Mouse (Mus musculus) intestine, postnatal 0 days (tissue): ENCODE results near the gene Ypel2. TPM values are rescaled to one million over a fixed set of nuclear protein-coding genes. Genes with fewer than 3 reads are reported as not detected.
A peak's percentile ranks its signal among the peaks of the same experiment; 100 is the strongest.

Source experiments
- ATAC-seq: fragments of 200-750 bp; cut with Nextera tagmentation; 2 replicates; pipeline ENCODE4 v1.8.0; 2017; ENCODE audit warnings: mild to moderate bottlenecking, moderate TSS enrichment, moderate library complexity
- H3K27ac ChIP-seq: fragments of 300-500 bp; sonication (generic); 2 replicates; pipeline ENCODE4 v1.5.1; 2014; ENCODE audit warnings: mild to moderate bottlenecking, low read depth, low read length, moderate library complexity
- H3K27me3 ChIP-seq: fragments of 300-500 bp; sonication (generic); replicated peaks from 2 replicates; pipeline ENCODE4 v1.6.1; 2014; ENCODE audit warnings: low read length, mixed read lengths; ENCODE audit not compliant: control insufficient read depth, insufficient read depth
- H3K36me3 ChIP-seq: fragments of 300-500 bp; sonication (generic); 2 replicates; pipeline ENCODE4 v1.6.1; 2014; ENCODE audit warnings: mild to moderate bottlenecking, moderate library complexity; ENCODE audit not compliant: control insufficient read depth, insufficient read depth
- H3K4me1 ChIP-seq: fragments of 300-500 bp; sonication (generic); replicated peaks from 2 replicates; pipeline ENCODE4 v1.6.1; 2014; ENCODE audit warnings: antibody characterized with exemption, low read length, mixed read lengths; ENCODE audit not compliant: control insufficient read depth, insufficient read depth
- H3K4me2 ChIP-seq: fragments of 300-500 bp; sonication (generic); replicated peaks from 2 replicates; pipeline ENCODE4 v1.6.1; 2014; ENCODE audit warnings: low read depth, mild to moderate bottlenecking, moderate library complexity
- H3K4me3 ChIP-seq: fragments of 300-500 bp; sonication (generic); 2 replicates; pipeline ENCODE4 v1.5.1; 2014; ENCODE audit warnings: low read depth, low read length
- H3K9ac ChIP-seq: fragments of 300-500 bp; sonication (generic); 2 replicates; pipeline ENCODE4 v1.6.1; 2014; ENCODE audit warnings: mild to moderate bottlenecking, low read depth, low read length
- H3K9me3 ChIP-seq: fragments of 300-500 bp; sonication (generic); 2 replicates; pipeline ENCODE4 v1.6.1; 2016; ENCODE audit warnings: mixed run types; ENCODE audit not compliant: control insufficient read depth
- CTCF ChIP-seq: sonication (generic); IDR thresholded peaks from 2 replicates; pipeline ENCODE4 v1.5.1; 2016; ENCODE audit warnings: low read depth, mild to moderate bottlenecking, control low read depth, antibody characterized with exemption, moderate library complexity
- WGBS: fragments of 180-500 bp; shearing (Covaris S2); extraction: QIAGEN DNeasy Blood & Tissue Kit; methylation state at CpG from one replicate; pipeline ENCODE4 v1.1.7; 2014; 5-methylcytosine and 5-hydroxymethylcytosine counted together
- polyA plus RNA-seq: library from polyadenylated mRNA; unstranded; fragments of >200 nt; fragmentation: Nextera tagmentation; extraction: Ambion mirVana; gene quantifications from 2 replicates; pipeline ENCODE4 v1.2.1, GENCODE M21; 2015

Ypel2 gene
- polyA plus RNA-seq, 1 experiment from 2014 or later = 4.6 TPM

- no peak overlapping the region for H3K9ac ChIP-seq
- H3K4me3 ChIP-seq = no peak overlapping the region
- no peak for ATAC-seq
- H3K4me2 ChIP-seq = peak overlapping the region; percentile 30; the same call in 1 of the 2 replicates
- TF ChIP-seq CTCF = no peak
- H3K4me1 ChIP-seq = peaks cover 24% of the 10 kb centered on the region
- peak overlapping the region; percentile 64 for H3K27ac ChIP-seq
- no peaks in the 10 kb centered on the region for H3K9me3 ChIP-seq
- WGBS = 54% methylated on average over 15 of the region's 15 CpGs
- H3K27me3 ChIP-seq = no peaks in the 10 kb centered on the region
- H3K36me3 ChIP-seq = no peaks in the 10 kb centered on the region; the same call in 1 of the 2 replicates
Measured at GRCm38 (mm10) chr11:86954616-86955270, 38.8 kb downstream of the Ypel2 start.

GRCm38 (mm10) chr11:86953096-86953495, 40.4 kb downstream of the Ypel2 start:
- H3K4me2 ChIP-seq = no peak overlapping the region
- peaks cover 13% of the 10 kb centered on the region for H3K4me1 ChIP-seq
- H3K9ac ChIP-seq = no peak overlapping the region
- H3K27ac ChIP-seq = peak overlapping the region; percentile 21; the same call in 1 of the 2 replicates
- no peaks in the 10 kb centered on the region for H3K9me3 ChIP-seq
- ATAC-seq = peak; percentile 46; the same call in 1 of the 2 replicates
- TF ChIP-seq CTCF = no peak
- H3K27me3 ChIP-seq = no peaks in the 10 kb centered on the region
- no peaks in the 10 kb centered on the region; the same call in 1 of the 2 replicates for H3K36me3 ChIP-seq
- WGBS = 67% methylated on average over 8 of the region's 8 CpGs
- H3K4me3 ChIP-seq = no peak overlapping the region

GRCm38 (mm10) chr11:86952659-86953058, 40.8 kb downstream of the Ypel2 start:
- no peak for ATAC-seq

GRCm38 (mm10) chr11:86951672-86952071, 41.8 kb downstream of the Ypel2 start:
- no peak overlapping the region for H3K4me2 ChIP-seq
- H3K4me3 ChIP-seq = no peak overlapping the region
- peaks cover 11% of the 10 kb centered on the region for H3K4me1 ChIP-seq
- 85% methylated on average over 8 of the region's 8 CpGs for WGBS
- H3K27me3 ChIP-seq = no peaks in the 10 kb centered on the region
- H3K9me3 ChIP-seq = no peaks in the 10 kb centered on the region
- ATAC-seq = no peak
- H3K27ac ChIP-seq = no peak overlapping the region
- no peaks in the 10 kb centered on the region; the same call in 1 of the 2 replicates for H3K36me3 ChIP-seq
- no peak overlapping the region for H3K9ac ChIP-seq
- TF ChIP-seq CTCF = no peak

More at GRCm38 (mm10) chr11:86952659-86953058, 40.8 kb downstream of the Ypel2 start:
- no peaks in the 10 kb centered on the region; the same call in 1 of the 2 replicates for H3K36me3 ChIP-seq
- H3K4me2 ChIP-seq = no peak overlapping the region
- H3K27me3 ChIP-seq = no peaks in the 10 kb centered on the region
- H3K9ac ChIP-seq = no peak overlapping the region
- TF ChIP-seq CTCF = no peak
- H3K4me1 ChIP-seq = peaks cover 13% of the 10 kb centered on the region
- 93% methylated on average over 2 of the region's 2 CpGs for WGBS
- peak overlapping the region; percentile 21; the same call in 1 of the 2 replicates for H3K27ac ChIP-seq
- H3K9me3 ChIP-seq = no peaks in the 10 kb centered on the region
- no peak overlapping the region for H3K4me3 ChIP-seq

GRCm38 (mm10) chr11:86950491-86950890, 43.0 kb downstream of the Ypel2 start:
- 71% methylated on average over 3 of the region's 3 CpGs for WGBS

GRCm38 (mm10) chr11:86949951-86950441, 43.5 kb downstream of the Ypel2 start:
- H3K27ac ChIP-seq = peak overlapping the region; percentile 46; the same call in 1 of the 2 replicates
- H3K4me2 ChIP-seq = no peak overlapping the region; the same call in 1 of the 2 replicates
- TF ChIP-seq CTCF = no peak
- no peak for ATAC-seq
- no peaks in the 10 kb centered on the region; the same call in 1 of the 2 replicates for H3K36me3 ChIP-seq
- no peak overlapping the region for H3K4me3 ChIP-seq
- no peaks in the 10 kb centered on the region for H3K27me3 ChIP-seq
- no peaks in the 10 kb centered on the region for H3K9me3 ChIP-seq
- H3K4me1 ChIP-seq = peaks cover 3% of the 10 kb centered on the region; the same call in 1 of the 2 replicates
- WGBS = 68% methylated on average over 9 of the region's 9 CpGs
- no peak overlapping the region for H3K9ac ChIP-seq

More at GRCm38 (mm10) chr11:86950491-86950890, 43.0 kb downstream of the Ypel2 start:
- no peak overlapping the region for H3K9ac ChIP-seq
- no peak overlapping the region for H3K4me3 ChIP-seq
- H3K27ac ChIP-seq = peak overlapping the region; percentile 50; the same call in 1 of the 2 replicates
- H3K4me1 ChIP-seq = peaks cover 3% of the 10 kb centered on the region; the same call in 1 of the 2 replicates
- no peaks in the 10 kb centered on the region; the same call in 1 of the 2 replicates for H3K36me3 ChIP-seq
- no peak for ATAC-seq
- no peaks in the 10 kb centered on the region for H3K27me3 ChIP-seq
- TF ChIP-seq CTCF = no peak
- H3K4me2 ChIP-seq = no peak overlapping the region
- H3K9me3 ChIP-seq = no peaks in the 10 kb centered on the region
